Mouse (Mus musculus) midbrain, embryonic 10.5 days (tissue): ENCODE measurements around the gene Fgfr3. TPM values are rescaled to one million over a fixed set of nuclear protein-coding genes. Genes with fewer than 3 reads are reported as not detected.

Experiments
- DNase-seq: peaks from one replicate; pipeline ENCODE4 v3.0.0-alpha.2; 2017; ENCODE audit warnings: low spot score
- H3K27ac ChIP-seq: fragments of 300-500 bp; sonication (generic); replicated peaks from 2 replicates; pipeline ENCODE4 v1.5.1; 2016; ENCODE audit warnings: mild to moderate bottlenecking
- H3K27me3 ChIP-seq: fragments of 300-500 bp; sonication (generic); 2 replicates; pipeline ENCODE4 v1.6.1; 2016; ENCODE audit warnings: low read depth, mild to moderate bottlenecking; ENCODE audit not compliant: poor library complexity, severe bottlenecking
- H3K36me3 ChIP-seq: fragments of 300-500 bp; sonication (generic); 2 replicates; pipeline ENCODE4 v1.6.1; 2016; ENCODE audit warnings: mild to moderate bottlenecking, moderate library complexity
- H3K4me1 ChIP-seq: fragments of 300-500 bp; sonication (generic); 2 replicates; pipeline ENCODE4 v1.6.1; 2016
- H3K4me3 ChIP-seq: fragments of 300-500 bp; sonication (generic); 2 replicates; pipeline ENCODE4 v1.5.1; 2016; ENCODE audit warnings: mild to moderate bottlenecking, moderate library complexity
- H3K9me3 ChIP-seq: fragments of 300-500 bp; sonication (generic); replicated peaks from 2 replicates; pipeline ENCODE4 v1.6.1; 2016; ENCODE audit warnings: mild to moderate bottlenecking
- WGBS: fragments of 180-500 bp; shearing (Covaris S2); methylation state at CpG from one replicate; pipeline ENCODE4 v1.1.7; 2016; 5-methylcytosine and 5-hydroxymethylcytosine counted together
- polyA plus RNA-seq: library from polyadenylated mRNA; unstranded; fragments of >200 nt; fragmentation: Nextera tagmentation; extraction: Ambion mirVana; gene quantifications from 2 replicates; pipeline ENCODE4 v1.2.1, GENCODE M21; 2016

The Fgfr3 gene
- polyA plus RNA-seq, 1 experiment from 2014 or later = 68.3 TPM

DNA sequence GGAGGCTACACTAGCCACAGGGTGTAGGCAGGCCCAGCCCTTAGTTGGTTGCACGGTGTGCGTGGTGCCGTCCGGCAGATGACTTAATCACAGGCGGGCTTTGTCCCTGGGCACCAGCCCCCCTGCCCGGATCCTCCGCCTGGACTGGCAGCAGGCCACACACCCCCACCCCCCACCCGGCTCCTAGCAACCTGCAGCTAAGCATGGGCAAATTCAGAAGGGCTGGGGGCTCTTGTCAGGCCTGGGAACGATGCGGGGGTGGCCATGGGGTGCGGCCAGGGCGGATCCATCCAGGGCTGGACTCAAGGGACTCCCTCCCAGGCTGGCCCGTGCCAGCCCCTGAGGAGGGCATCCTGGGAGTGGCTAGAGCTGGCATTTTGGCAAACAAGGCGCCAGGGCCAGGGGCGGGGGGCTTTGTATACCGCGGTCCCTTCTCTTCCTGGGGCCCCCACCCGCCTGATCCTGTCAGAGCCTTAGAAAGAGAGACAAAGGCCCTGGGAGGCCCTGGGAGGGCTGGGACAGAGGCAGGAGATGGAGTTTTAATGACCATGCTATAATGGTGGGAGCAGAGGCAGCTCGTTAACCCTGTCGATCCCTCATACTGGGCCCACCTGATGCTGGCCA lies 32.1 kb upstream of the Fgfr3 start:
- Histone ChIP-seq H3K4me3 (peak overlapping the region; percentile 42), H3K36me3 (no peaks in the 10 kb centered on the region), H3K27me3 (peaks cover 100% of the 10 kb centered on the region), H3K4me1 (peaks cover 60% of the 10 kb centered on the region), H3K9me3 (no peaks in the 10 kb centered on the region), H3K27ac (peak overlapping the region; percentile 88)
- 25% methylated on average over 20 of the region's 20 CpGs for WGBS
- peak; percentile 69 for DNase-seq

DNA sequence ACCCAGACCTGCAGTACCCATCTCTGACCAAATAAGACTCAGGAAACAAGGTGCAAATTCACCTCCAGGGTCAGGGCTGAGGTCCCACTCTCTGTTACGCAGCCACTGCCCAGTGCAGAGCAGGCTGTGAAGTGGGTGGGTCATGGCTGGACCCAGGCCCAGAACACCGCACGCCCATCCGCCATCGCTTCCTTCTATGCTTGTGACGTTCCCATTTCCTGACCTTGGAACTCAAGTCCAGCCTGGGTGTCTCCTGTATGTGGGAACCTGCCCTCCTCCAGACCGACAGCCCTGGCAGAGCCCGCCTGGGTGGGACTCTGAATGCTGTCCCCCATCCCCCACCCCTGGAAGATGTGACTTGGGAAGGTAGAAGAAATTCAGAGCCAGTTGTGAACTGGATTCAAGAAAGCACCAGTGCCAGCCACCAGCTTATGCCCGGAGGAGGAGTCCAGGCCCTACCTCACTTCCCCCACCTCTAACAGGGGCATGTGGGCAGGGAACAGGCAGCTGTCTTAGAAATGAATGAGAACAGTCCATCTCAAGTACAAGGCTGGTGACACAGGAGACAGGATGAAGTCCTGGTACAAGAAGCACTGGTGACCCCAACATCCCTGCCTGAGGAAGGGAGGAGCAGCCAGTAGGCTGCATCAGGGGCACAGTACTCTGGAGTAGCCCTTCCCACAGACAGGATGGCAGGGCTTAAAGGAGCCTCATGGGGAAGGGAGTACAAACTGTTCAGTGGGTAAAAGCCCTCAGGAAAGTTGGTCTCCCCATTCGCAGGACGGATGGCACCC lies 31.4 kb upstream of the Fgfr3 start:
- Histone ChIP-seq H3K4me1 (peaks cover 65% of the 10 kb centered on the region), H3K4me3 (peak overlapping the region; percentile 42)

DNA sequence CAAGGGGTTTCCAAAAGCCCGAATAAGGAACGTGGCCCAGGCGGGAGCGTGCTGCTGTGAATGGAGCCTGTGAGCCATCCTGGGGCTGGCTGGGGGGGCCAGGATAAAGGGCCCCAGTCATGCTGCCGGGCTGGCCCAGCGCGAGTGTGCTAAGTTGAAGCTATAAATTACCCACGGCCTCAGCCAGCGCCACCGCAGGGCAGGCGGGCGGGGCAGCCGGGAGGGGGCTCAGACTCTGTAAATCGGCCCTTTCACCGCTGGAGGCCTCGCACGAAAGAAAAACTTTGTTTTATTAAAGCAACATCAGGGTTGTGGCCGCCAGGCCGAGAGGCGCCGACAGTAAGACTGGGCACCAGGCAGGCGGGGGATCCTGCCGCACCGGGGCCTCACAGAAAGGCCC lies 29.1 kb upstream of the Fgfr3 start:
- Histone ChIP-seq H3K27me3 (peaks cover 100% of the 10 kb centered on the region), H3K9me3 (no peaks in the 10 kb centered on the region), H3K4me1 (peaks cover 88% of the 10 kb centered on the region), H3K4me3 (peak overlapping the region; percentile 36), H3K27ac (peak overlapping the region; percentile 84), H3K36me3 (no peaks in the 10 kb centered on the region)
- 3% methylated on average over 24 of the region's 24 CpGs for WGBS
- DNase-seq = peak; percentile 60

More for the DNA sequence above, 31.4 kb upstream of the Fgfr3 start:
- DNase-seq = no peak
- H3K36me3 ChIP-seq = no peaks in the 10 kb centered on the region
- 81% methylated on average over 11 of the region's 11 CpGs for WGBS
- H3K27me3 ChIP-seq = peaks cover 100% of the 10 kb centered on the region
- peak overlapping the region; percentile 88 for H3K27ac ChIP-seq
- H3K9me3 ChIP-seq = no peaks in the 10 kb centered on the region

GRCm38 (mm10) chr5:33694461-33694847 lies 27.0 kb upstream of the Fgfr3 start:
- 30% methylated on average over 9 of the region's 9 CpGs for WGBS
- Histone ChIP-seq H3K4me1 (peaks cover 92% of the 10 kb centered on the region), H3K36me3 (no peaks in the 10 kb centered on the region), H3K4me3 (peak overlapping the region; percentile 54), H3K27ac (peak overlapping the region; percentile 94), H3K9me3 (no peaks in the 10 kb centered on the region), H3K27me3 (peaks cover 100% of the 10 kb centered on the region)
- no peak for DNase-seq

- H3K9me3 ChIP-seq = no peaks in the 10 kb centered on the region
- H3K4me1 ChIP-seq = peaks cover 92% of the 10 kb centered on the region
- peaks cover 100% of the 10 kb centered on the region for H3K27me3 ChIP-seq
- H3K4me3 ChIP-seq = peak overlapping the region; percentile 54
- H3K36me3 ChIP-seq = no peaks in the 10 kb centered on the region
- peak overlapping the region; percentile 94 for H3K27ac ChIP-seq
- peak; percentile 91 for DNase-seq
- under 1% methylated on average over 71 of the region's 71 CpGs for WGBS
Measured at GRCm38 (mm10) chr5:33694848-33695717, 26.4 kb upstream of the Fgfr3 start.

DNA sequence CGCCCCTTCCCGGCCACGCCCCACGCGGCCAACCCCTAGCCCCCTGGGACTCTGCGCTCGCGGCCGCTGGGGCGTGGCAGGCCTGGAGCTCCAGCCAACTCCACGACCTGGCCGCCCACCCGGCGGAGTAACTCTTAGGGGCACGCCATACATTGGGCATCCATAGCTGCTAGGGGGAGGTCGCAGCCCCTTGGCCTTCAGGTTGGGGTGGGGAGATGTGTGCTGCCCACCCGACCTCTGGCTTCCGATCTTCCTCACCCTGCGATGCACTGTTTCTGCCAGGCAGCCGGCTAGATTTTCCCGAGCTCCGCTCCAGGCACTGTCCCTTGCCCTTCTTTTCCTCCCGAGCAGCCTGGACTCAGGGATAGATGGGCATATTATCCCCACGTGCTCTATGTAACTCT lies 25.8 kb upstream of the Fgfr3 start:
- Histone ChIP-seq H3K36me3 (no peaks in the 10 kb centered on the region), H3K27me3 (peaks cover 100% of the 10 kb centered on the region), H3K4me3 (peak overlapping the region; percentile 54), H3K4me1 (peaks cover 92% of the 10 kb centered on the region), H3K9me3 (no peaks in the 10 kb centered on the region), H3K27ac (peak overlapping the region; percentile 94)
- WGBS = 1% methylated on average over 24 of the region's 24 CpGs
- no peak for DNase-seq

GRCm38 (mm10) chr5:33696430-33696829 lies 25.0 kb upstream of the Fgfr3 start:
- H3K4me3 ChIP-seq = peak overlapping the region; percentile 54
- DNase-seq = no peak
- peaks cover 100% of the 10 kb centered on the region for H3K27me3 ChIP-seq
- no peaks in the 10 kb centered on the region for H3K9me3 ChIP-seq
- H3K4me1 ChIP-seq = peaks cover 98% of the 10 kb centered on the region
- WGBS = 40% methylated on average over 5 of the region's 5 CpGs
- peak overlapping the region; percentile 94 for H3K27ac ChIP-seq
- H3K36me3 ChIP-seq = no peaks in the 10 kb centered on the region

DNA sequence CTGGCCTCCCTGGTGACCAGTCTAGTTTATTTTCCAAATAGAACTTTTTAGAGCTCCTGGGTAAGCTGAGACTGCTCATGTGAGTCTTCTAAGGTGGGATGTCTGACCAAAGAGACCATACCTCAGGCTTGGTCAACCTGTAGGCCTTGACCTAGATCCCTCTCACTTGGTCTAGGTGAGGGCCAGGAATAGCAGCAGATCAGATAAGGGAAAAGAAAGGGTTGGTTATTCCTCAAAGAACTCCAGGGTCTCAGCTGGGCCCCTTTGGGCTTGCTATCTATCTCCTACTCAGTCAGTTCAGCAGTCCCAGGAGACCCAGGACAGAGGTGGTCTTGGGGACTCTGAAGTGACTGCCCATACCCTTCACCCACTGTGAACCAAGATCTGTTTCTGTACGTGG lies 23.9 kb upstream of the Fgfr3 start:
- Histone ChIP-seq H3K27ac (peak overlapping the region; percentile 94), H3K27me3 (peaks cover 100% of the 10 kb centered on the region), H3K36me3 (no peaks in the 10 kb centered on the region), H3K9me3 (no peaks in the 10 kb centered on the region), H3K4me3 (peak overlapping the region; percentile 18; the same call in 1 of the 2 replicates), H3K4me1 (peaks cover 100% of the 10 kb centered on the region)
- DNase-seq = no peak
- WGBS = 10% methylated on average over 1 of the region's 1 CpGs

DNA sequence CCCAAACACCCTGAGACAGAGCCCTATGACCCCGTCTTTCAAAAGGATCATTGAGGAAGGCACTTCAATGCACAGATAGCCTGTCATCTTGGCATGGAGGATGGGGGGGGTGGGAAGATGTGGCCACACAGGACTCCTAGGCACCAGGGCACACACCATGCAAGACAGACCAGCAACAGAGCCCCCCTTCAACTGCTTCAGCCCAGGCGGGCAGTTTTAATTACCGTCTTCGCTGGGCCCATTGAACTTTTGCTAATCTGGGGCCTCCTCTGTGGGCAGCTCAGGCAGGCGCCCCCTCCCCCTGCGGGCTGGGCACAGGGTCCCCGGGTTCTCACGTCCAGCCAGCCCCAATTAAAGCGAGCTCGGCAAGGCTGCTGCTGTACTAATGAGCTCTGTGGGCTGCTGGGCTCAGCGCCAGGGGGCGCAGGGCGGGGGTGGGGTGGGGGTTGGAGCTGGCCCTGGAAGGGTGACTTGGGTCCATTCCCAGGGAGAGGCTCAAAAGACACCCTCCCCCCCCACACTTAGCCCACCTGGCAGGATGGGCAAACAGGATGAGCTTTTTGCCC lies 23.4 kb upstream of the Fgfr3 start:
- Histone ChIP-seq H3K4me1 (peaks cover 100% of the 10 kb centered on the region), H3K36me3 (no peaks in the 10 kb centered on the region), H3K27me3 (peaks cover 100% of the 10 kb centered on the region), H3K9me3 (no peaks in the 10 kb centered on the region), H3K27ac (peak overlapping the region; percentile 94), H3K4me3 (peak overlapping the region; percentile 18)
- no peak for DNase-seq
- 15% methylated on average over 13 of the region's 13 CpGs for WGBS

DNA sequence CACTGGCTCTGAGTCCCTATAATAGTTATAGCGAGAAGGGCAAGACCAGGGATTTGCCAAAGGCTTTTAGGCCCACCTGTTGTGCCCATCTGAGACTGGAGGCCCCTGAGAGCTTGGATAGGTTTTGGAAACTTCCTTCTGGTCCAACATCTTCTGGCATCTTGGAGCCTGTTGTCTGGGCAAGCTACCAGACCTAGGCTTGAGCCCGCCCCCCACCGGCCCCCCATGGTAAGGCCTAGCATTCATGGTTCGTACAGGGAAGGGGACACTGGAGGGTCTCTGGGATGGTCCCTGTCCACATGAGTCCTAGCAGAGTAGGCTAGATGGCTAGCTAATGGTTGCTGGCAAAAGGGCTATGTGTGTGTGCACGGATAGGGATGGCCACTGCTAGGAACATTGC lies 22.8 kb upstream of the Fgfr3 start:
- peaks cover 100% of the 10 kb centered on the region for H3K27me3 ChIP-seq
- no peaks in the 10 kb centered on the region for H3K9me3 ChIP-seq
- WGBS = 74% methylated on average over 5 of the region's 5 CpGs
- peak overlapping the region; percentile 94 for H3K27ac ChIP-seq
- no peak overlapping the region for H3K4me3 ChIP-seq
- H3K4me1 ChIP-seq = peaks cover 100% of the 10 kb centered on the region
- H3K36me3 ChIP-seq = no peaks in the 10 kb centered on the region
- no peak for DNase-seq

- Histone ChIP-seq H3K4me1 (peaks cover 100% of the 10 kb centered on the region), H3K4me3 (no peak overlapping the region)
Measured at GRCm38 (mm10) chr5:33700010-33700409, 21.5 kb upstream of the Fgfr3 start.

DNA sequence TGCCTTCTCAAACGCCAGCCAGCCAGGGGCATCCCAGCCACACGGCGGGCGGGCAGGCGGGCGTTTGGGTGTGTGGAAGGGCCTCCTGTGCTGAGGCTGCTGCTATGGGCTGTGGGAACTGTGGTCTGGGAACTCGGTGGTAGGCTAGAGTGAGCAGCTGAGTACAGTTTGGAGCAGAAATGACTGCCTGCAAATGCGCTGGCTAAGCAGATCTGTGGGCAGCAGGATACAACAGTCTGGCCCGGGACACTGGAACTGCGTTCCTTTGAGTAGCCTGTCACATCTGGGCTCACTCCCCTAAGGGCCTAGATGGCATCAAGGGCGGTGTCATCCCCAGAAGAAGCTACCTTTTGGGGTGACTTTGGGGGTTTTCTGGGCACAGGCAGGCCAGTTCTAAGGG lies 19.6 kb upstream of the Fgfr3 start:
- H3K9me3 ChIP-seq = no peaks in the 10 kb centered on the region
- WGBS = 86% methylated on average over 11 of the region's 11 CpGs
- H3K27me3 ChIP-seq = peaks cover 88% of the 10 kb centered on the region
- H3K4me3 ChIP-seq = no peak overlapping the region
- peaks cover 100% of the 10 kb centered on the region for H3K4me1 ChIP-seq
- H3K27ac ChIP-seq = peak overlapping the region; percentile 72
- no peaks in the 10 kb centered on the region for H3K36me3 ChIP-seq
- DNase-seq = no peak

More at GRCm38 (mm10) chr5:33700010-33700409, 21.5 kb upstream of the Fgfr3 start:
- peak overlapping the region; percentile 94 for H3K27ac ChIP-seq
- no peaks in the 10 kb centered on the region for H3K36me3 ChIP-seq
- DNase-seq = no peak
- H3K9me3 ChIP-seq = no peaks in the 10 kb centered on the region
- peaks cover 94% of the 10 kb centered on the region for H3K27me3 ChIP-seq
- 54% methylated on average over 13 of the region's 13 CpGs for WGBS
